Mouse (Mus musculus): Measurements from ENCODE around the gene Tram1l1. TPM values are rescaled to one million over a fixed set of nuclear protein-coding genes. Genes with fewer than 3 reads are reported as not detected.

Gene Tram1l1
- polyA plus RNA-seq (2014; fragmentation: Illumina TruSeq; extraction: RNeasy Lipid Tissue Mini Kit (QIAGEN cat#74804); ENCODE audit: low read depth, low replicate concordance), result 0.16 TPM

DNA sequence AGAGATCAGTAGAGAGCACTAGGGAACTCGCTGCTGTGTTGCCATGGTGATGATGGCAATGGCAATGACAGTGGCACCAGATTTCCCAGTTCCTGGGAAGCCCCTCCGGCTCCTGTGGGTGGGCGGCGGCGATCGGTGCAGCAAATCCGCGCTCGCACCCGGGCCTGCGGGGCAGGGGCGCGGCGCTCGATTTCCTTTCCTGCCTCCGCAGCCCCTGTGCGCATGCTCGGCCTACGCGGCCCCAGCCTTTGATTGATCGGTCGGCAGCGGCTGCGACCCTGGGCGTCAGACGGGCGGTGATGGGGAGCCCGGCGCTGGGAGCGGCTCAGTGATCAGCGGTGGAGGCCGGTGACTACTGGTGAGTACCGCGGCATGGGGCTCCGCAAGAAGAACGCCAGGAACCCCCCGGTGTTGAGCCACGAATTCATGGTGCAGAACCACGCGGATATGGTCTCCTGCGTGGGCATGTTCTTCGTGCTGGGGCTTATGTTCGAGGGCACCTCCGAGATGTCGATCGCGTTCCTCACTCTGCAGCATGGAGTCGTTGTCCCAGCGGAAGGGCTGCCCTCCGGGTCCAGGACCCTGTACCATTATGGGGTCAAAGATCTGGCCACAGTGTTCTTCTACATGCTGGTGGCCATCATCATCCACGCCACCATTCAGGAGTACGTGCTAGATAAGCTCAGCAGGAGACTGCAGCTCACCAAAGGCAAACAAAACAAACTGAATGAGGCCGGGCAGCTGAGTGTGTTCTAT, at the start of gene Tram1l1:
TSS of gene Tram1l1 (plus strand) at position 35 of the 756 bp plus-strand sequence.

Other genes with a start within 250 kb of the Tram1l1 start
- not detected for gene 1700006A11Rik, start 105.2 kb downstream of the Tram1l1 start, polyA plus RNA-seq (2014; fragmentation: Illumina TruSeq; extraction: RNeasy Lipid Tissue Mini Kit (QIAGEN cat#74804); ENCODE audit: low read depth, low replicate concordance)